Mouse (Mus musculus): ENCODE measurements around the gene Apopt1. TPM values are rescaled to one million over a fixed set of nuclear protein-coding genes. Genes with fewer than 3 reads are reported as not detected.

Gene Apopt1
- polyA plus RNA-seq, 1 experiment from 2014 or later: 47.9 TPM

DNA sequence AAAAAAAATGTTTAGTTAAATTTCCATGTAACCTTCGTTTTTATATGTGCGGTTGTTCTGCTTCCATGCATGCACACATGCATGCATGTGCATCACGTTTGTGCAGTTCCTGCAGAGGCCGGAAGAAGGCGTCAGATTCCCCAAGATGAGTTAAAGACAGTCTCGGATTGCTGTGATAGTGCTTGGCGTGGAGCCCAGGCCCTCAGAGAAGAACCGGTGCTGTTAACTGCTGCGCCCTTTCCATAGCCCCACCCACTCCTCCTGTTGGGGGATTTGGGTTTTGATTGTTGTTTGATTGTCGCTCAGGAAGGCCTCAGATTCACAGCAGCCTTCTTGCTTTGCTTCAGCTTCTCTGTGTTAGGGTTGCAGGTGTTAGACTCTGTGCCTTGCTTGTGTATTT lies 56.2 kb downstream of the Apopt1 start:
- ATAC-seq (ENCODE audit: borderline replicate concordance, extremely low read depth, low FRiP score, low TSS enrichment): peak; percentile 71; the same call in 1 of the 2 replicates
- 20% methylated on average over 10 of the region's 10 CpGs for WGBS
- H3K9ac ChIP-seq: no peak overlapping the region
- no peaks in the 10 kb centered on the region for H3K27me3 ChIP-seq
- peaks cover 24% of the 10 kb centered on the region for H3K36me3 ChIP-seq
- peak overlapping the region; percentile 77 for H3K27ac ChIP-seq
- no peak overlapping the region for H3K4me2 ChIP-seq
- no peak overlapping the region for H3K4me3 ChIP-seq
- H3K4me1 ChIP-seq: peaks cover 37% of the 10 kb centered on the region
- H3K9me3 ChIP-seq: no peaks in the 10 kb centered on the region

GRCm38 (mm10) chr12:111769816-111770577 lies 56.9 kb downstream of the Apopt1 start:
- ATAC-seq (ENCODE audit: borderline replicate concordance, extremely low read depth, low FRiP score, low TSS enrichment): peak; percentile 64
- Histone ChIP-seq H3K4me3 (no peak overlapping the region), H3K9ac (no peak overlapping the region), H3K9me3 (no peaks in the 10 kb centered on the region), H3K27ac (peak overlapping the region; percentile 77), H3K36me3 (peaks cover 31% of the 10 kb centered on the region), H3K4me1 (peaks cover 37% of the 10 kb centered on the region), H3K27me3 (no peaks in the 10 kb centered on the region), H3K4me2 (no peak overlapping the region; the same call in 1 of the 2 replicates)
- WGBS: 52% methylated on average over 8 of the region's 9 CpGs

DNA sequence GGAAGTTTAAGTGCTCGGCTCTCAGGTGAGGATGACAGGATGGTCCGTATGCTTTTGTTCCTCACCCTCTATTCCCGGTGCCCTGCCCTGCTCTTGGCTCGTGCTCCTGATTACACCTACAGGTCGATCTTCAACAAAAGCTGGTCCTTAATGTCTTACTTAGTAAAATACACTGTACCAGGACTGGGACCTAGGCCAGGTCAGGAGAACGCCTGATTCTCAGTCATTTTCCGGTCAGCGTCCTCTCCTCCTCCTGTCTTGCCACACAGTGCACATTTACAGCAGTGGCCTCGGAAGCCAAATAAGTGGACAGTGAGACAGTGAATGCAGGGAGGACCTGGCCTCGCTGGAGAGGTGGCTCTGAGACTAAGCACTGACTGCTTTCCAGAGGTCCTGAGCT lies 57.6 kb downstream of the Apopt1 start:
- 70% methylated on average over 10 of the region's 10 CpGs for WGBS
- H3K4me2 ChIP-seq: no peak overlapping the region; the same call in 1 of the 2 replicates
- no peak for ATAC-seq (ENCODE audit: borderline replicate concordance, extremely low read depth, low FRiP score, low TSS enrichment)
- H3K36me3 ChIP-seq: peaks cover 37% of the 10 kb centered on the region
- peaks cover 35% of the 10 kb centered on the region for H3K4me1 ChIP-seq
- no peak overlapping the region for H3K9ac ChIP-seq
- no peaks in the 10 kb centered on the region for H3K9me3 ChIP-seq
- H3K4me3 ChIP-seq: no peak overlapping the region
- peak overlapping the region; percentile 55 for H3K27ac ChIP-seq
- H3K27me3 ChIP-seq: no peaks in the 10 kb centered on the region

GRCm38 (mm10) chr12:111774156-111774555 lies 61.1 kb downstream of the Apopt1 start:
- Histone ChIP-seq H3K27me3 (no peaks in the 10 kb centered on the region), H3K4me1 (peaks cover 15% of the 10 kb centered on the region), H3K4me3 (no peak overlapping the region), H3K9me3 (no peaks in the 10 kb centered on the region), H3K36me3 (peaks cover 71% of the 10 kb centered on the region), H3K27ac (no peak overlapping the region), H3K9ac (no peak overlapping the region), H3K4me2 (no peak overlapping the region)
- no peak for ATAC-seq (ENCODE audit: borderline replicate concordance, extremely low read depth, low FRiP score, low TSS enrichment)
- 77% methylated on average over 16 of the region's 16 CpGs for WGBS

GRCm38 (mm10) chr12:111774845-111775244 lies 61.8 kb downstream of the Apopt1 start:
- no peaks in the 10 kb centered on the region for H3K9me3 ChIP-seq
- H3K4me3 ChIP-seq: no peak overlapping the region
- H3K4me1 ChIP-seq: peaks cover 8% of the 10 kb centered on the region; the same call in 1 of the 2 replicates
- H3K27me3 ChIP-seq: no peaks in the 10 kb centered on the region
- no peak overlapping the region for H3K4me2 ChIP-seq
- H3K27ac ChIP-seq: no peak overlapping the region
- H3K36me3 ChIP-seq: peaks cover 78% of the 10 kb centered on the region
- no peak for ATAC-seq (ENCODE audit: borderline replicate concordance, extremely low read depth, low FRiP score, low TSS enrichment)
- WGBS: 72% methylated on average over 15 of the region's 15 CpGs
- no peak overlapping the region for H3K9ac ChIP-seq

DNA sequence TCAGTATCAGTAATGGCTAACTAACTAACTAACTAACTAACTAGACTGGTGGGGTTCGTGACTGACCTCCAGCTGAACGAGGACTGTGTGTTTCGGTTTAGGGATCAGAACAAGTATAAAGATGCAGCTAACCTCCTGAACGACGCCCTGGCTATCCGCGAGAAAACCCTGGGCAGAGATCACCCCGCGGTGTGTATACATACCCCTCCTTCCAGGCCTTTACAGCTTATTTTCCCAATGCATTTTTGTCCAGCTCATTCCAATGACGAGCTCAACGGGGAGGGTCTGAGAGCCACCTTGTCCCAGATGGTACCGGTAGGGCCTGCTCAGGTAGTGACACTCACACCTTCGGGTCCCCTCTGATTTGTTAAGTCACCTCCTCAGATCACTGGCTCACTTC lies 64.9 kb downstream of the Apopt1 start:
- Histone ChIP-seq H3K27ac (no peak overlapping the region), H3K27me3 (no peaks in the 10 kb centered on the region), H3K4me3 (no peak overlapping the region), H3K4me1 (no peaks in the 10 kb centered on the region), H3K36me3 (peaks cover 91% of the 10 kb centered on the region), H3K4me2 (no peak overlapping the region), H3K9me3 (no peaks in the 10 kb centered on the region), H3K9ac (no peak overlapping the region)
- ATAC-seq (ENCODE audit: borderline replicate concordance, extremely low read depth, low FRiP score, low TSS enrichment): no peak
- WGBS: 88% methylated on average over 13 of the region's 13 CpGs

GRCm38 (mm10) chr12:111779544-111779943 lies 66.5 kb downstream of the Apopt1 start:
- Histone ChIP-seq H3K9ac (no peak overlapping the region), H3K4me1 (no peaks in the 10 kb centered on the region), H3K4me3 (no peak overlapping the region), H3K27me3 (no peaks in the 10 kb centered on the region), H3K27ac (no peak overlapping the region), H3K4me2 (no peak overlapping the region), H3K36me3 (peaks cover 88% of the 10 kb centered on the region), H3K9me3 (no peaks in the 10 kb centered on the region)
- ATAC-seq (ENCODE audit: borderline replicate concordance, extremely low read depth, low FRiP score, low TSS enrichment): no peak
- WGBS: 94% methylated on average over 1 of the region's 1 CpGs

- Histone ChIP-seq H3K9ac (no peak overlapping the region), H3K4me2 (no peak overlapping the region), H3K36me3 (peaks cover 90% of the 10 kb centered on the region)
Observed at GRCm38 (mm10) chr12:111785174-111785573, 72.1 kb downstream of the Apopt1 start.

GRCm38 (mm10) chr12:111787015-111787414 lies 74.0 kb downstream of the Apopt1 start:
- Histone ChIP-seq H3K9me3 (no peaks in the 10 kb centered on the region), H3K27me3 (no peaks in the 10 kb centered on the region), H3K4me1 (no peaks in the 10 kb centered on the region), H3K27ac (no peak overlapping the region), H3K4me2 (no peak overlapping the region), H3K9ac (no peak overlapping the region), H3K36me3 (peaks cover 93% of the 10 kb centered on the region), H3K4me3 (no peak overlapping the region)
- 73% methylated on average over 6 of the region's 6 CpGs for WGBS
- no peak for ATAC-seq (ENCODE audit: borderline replicate concordance, extremely low read depth, low FRiP score, low TSS enrichment)

More at GRCm38 (mm10) chr12:111785174-111785573, 72.1 kb downstream of the Apopt1 start:
- H3K4me1 ChIP-seq: no peaks in the 10 kb centered on the region
- H3K4me3 ChIP-seq: no peak overlapping the region
- H3K27me3 ChIP-seq: no peaks in the 10 kb centered on the region
- no peaks in the 10 kb centered on the region for H3K9me3 ChIP-seq
- H3K27ac ChIP-seq: no peak overlapping the region
- ATAC-seq (ENCODE audit: borderline replicate concordance, extremely low read depth, low FRiP score, low TSS enrichment): no peak; the same call in 1 of the 2 replicates
- 61% methylated on average over 15 of the region's 15 CpGs for WGBS

DNA sequence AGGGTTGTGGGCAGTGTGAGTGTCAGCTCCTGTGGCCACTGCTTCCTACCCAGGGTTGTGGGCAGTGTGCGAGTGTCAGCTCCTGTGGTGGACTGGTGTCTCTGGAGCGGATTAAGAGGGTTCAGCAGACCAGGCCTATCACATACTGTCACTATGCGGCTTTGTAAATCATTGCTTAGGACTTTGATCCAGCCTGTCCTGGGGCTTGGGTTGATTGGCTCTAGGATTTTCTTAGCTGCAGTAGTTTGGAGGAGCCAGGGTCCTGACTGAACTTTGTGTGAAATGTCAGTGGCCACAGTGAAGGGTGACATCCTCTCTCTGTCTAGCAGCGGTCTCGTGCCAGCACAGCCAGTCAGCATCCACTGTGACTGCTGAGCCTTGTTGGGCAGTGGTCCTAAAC lies 77.0 kb downstream of the Apopt1 start:
- WGBS: 93% methylated on average over 5 of the region's 5 CpGs
- no peak overlapping the region for H3K27ac ChIP-seq
- ATAC-seq (ENCODE audit: borderline replicate concordance, extremely low read depth, low FRiP score, low TSS enrichment): no peak
- H3K4me3 ChIP-seq: no peak overlapping the region
- H3K36me3 ChIP-seq: peaks cover 94% of the 10 kb centered on the region
- no peak overlapping the region for H3K9ac ChIP-seq
- no peaks in the 10 kb centered on the region for H3K4me1 ChIP-seq
- no peak overlapping the region for H3K4me2 ChIP-seq
- H3K9me3 ChIP-seq: no peaks in the 10 kb centered on the region
- H3K27me3 ChIP-seq: no peaks in the 10 kb centered on the region

DNA sequence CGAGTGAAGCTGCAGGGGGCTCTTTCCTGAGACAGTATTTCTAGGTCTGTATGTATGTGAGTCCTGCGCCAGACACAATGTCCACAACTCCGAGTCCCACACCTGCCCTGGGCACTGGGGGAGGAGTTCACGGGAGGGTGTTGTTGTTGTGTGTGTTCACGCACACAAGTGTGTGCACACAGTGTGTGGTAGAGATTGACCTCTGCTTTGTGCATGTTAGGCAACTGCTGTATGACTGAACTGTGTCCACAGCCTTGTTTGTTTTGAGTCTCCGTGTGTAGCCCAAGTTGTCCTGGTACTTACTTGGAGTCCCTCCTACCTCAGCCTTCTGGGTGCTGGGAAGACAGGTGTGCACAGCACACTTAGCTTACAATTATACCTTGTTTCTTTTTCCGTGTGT lies 77.6 kb downstream of the Apopt1 start:
- H3K27ac ChIP-seq: no peak overlapping the region
- H3K36me3 ChIP-seq: peaks cover 94% of the 10 kb centered on the region
- WGBS: 79% methylated on average over 7 of the region's 7 CpGs

GRCm38 (mm10) chr12:111791474-111792104 lies 78.5 kb downstream of the Apopt1 start:
- Histone ChIP-seq H3K36me3 (peaks cover 94% of the 10 kb centered on the region), H3K27ac (no peak overlapping the region), H3K27me3 (no peaks in the 10 kb centered on the region), H3K4me3 (no peak overlapping the region), H3K9me3 (no peaks in the 10 kb centered on the region), H3K9ac (no peak overlapping the region), H3K4me1 (no peaks in the 10 kb centered on the region), H3K4me2 (no peak overlapping the region)
- no peak for ATAC-seq (ENCODE audit: borderline replicate concordance, extremely low read depth, low FRiP score, low TSS enrichment)
- 93% methylated on average over 13 of the region's 13 CpGs for WGBS

More for the DNA sequence above, 77.6 kb downstream of the Apopt1 start:
- H3K27me3 ChIP-seq: no peaks in the 10 kb centered on the region
- no peaks in the 10 kb centered on the region for H3K4me1 ChIP-seq
- H3K4me2 ChIP-seq: no peak overlapping the region
- ATAC-seq (ENCODE audit: borderline replicate concordance, extremely low read depth, low FRiP score, low TSS enrichment): no peak
- no peak overlapping the region for H3K4me3 ChIP-seq
- no peak overlapping the region for H3K9ac ChIP-seq
- no peaks in the 10 kb centered on the region for H3K9me3 ChIP-seq
